Mouse (Mus musculus): ENCODE data around the gene Slc46a3. TPM values are rescaled to one million over a fixed set of nuclear protein-coding genes. Genes with fewer than 3 reads are reported as not detected.
"Not testable (repeated sequence)": the region's sequence is repeated elsewhere in the genome, so short reads cannot be mapped to it uniquely, and the experiment has no call there.

The Slc46a3 gene
- total RNA-seq, 1 experiment, result 4.1 TPM

DNA sequence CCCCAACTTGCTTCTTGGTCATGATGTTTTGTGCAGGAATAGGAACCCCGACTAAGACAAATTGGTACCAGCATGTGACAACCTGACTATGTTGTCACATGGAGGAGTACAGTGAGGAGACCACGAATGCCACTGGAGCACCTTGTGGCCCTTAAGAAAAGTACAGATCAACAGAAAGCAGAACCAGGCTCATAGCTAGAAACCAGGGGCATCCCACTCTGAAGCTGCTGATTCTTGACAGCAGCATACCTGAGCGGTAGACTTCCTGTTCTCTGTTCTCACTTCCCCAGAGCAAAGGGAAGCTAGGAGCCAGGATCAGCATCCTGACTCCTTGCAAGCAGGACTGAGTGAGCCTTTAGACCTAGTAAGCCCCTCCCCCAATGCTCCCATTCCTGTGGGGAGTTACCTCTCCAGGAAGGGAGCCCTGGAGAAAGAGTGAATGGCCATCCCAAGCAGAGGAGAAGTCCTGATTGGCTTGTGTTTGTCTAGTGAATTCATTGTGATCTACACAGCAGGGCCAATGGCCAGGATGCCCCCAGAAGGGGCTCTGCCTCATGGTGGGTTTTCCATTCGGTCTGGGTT is 4.4 kb upstream of the Slc46a3 start:
- no peak overlapping the region for H3K27ac ChIP-seq (ENCODE audit: insufficient read depth, low read depth, low read length, poor library complexity, severe bottlenecking)
- in situ Hi-C loops (cut with MboI; ENCODE audit: low sequenced_read_pairs in 2 of 2, unreplicated experiment in 2 of 2), result no loop called here
- peak overlapping the region in 1 of 2 experiments; percentile 12; a peak in 1 of 4 replicates for H3K4me3 ChIP-seq (ENCODE audit: insufficient read depth in 1 of 2, low read depth in 1 of 2, low read length in 2 of 2, poor library complexity in 1 of 2, severe bottlenecking in 1 of 2)
- no peaks in the 10 kb centered on the region for H3K36me3 ChIP-seq (ENCODE audit: control insufficient read depth, insufficient read depth, low read length, poor library complexity, severe bottlenecking)
- TF ChIP-seq CHD2 (IDR thresholded peaks at IDR 0.05; ENCODE audit: low read depth, low read length) (no peak), HCFC1 (IDR thresholded peaks at IDR 0.05; ENCODE audit: borderline replicate concordance, insufficient read depth, low read length) (no peak), ZNF384 (IDR thresholded peaks at IDR 0.05; ENCODE audit: low read depth, low read length) (no peak), MAFK (IDR thresholded peaks at IDR 0.05; ENCODE audit: insufficient read depth, low read depth, low read length) (no peak), ZC3H11A (IDR thresholded peaks at IDR 0.05; ENCODE audit: borderline replicate concordance, low read depth, low read length) (no peak)
- H3K9me3 ChIP-seq (ENCODE audit: control insufficient read depth, insufficient read depth, low read depth, low read length), result no peaks in the 10 kb centered on the region
- no peak for DNase-seq (ENCODE audit: low read depth, low spot score)
- peaks cover 3 to 26% of the 10 kb centered on the region in 2 experiments; a peak in 2 of 4 replicates for H3K4me1 ChIP-seq (ENCODE audit: control insufficient read depth in 2 of 2, insufficient read depth in 2 of 2, low read length in 2 of 2, poor library complexity in 1 of 2)
- no peak overlapping the region for H3K9ac ChIP-seq (ENCODE audit: insufficient read depth, low read depth, low read length, poor library complexity, severe bottlenecking)

DNA sequence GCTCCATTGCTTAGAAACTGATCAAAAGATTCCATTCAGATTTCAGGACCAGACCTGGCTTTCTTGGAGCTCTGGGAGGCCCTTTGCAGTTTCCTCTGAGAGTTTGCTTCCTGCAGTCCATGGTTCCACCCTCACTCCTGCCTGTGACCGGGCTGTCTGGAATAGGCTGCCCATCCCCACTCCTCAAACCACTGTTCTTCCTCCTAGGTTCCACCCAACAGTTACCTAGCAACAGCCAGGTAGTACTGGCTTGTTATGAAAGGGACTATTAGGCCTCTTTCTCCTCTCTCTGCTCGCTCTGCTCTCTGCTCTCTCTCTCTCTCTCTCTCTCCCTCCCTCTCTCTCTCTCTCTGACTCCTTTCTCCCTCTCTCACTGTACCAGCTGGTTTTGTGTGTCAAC is 3.6 kb upstream of the Slc46a3 start:
- Histone ChIP-seq H3K36me3 (ENCODE audit: control insufficient read depth, insufficient read depth, low read length, poor library complexity, severe bottlenecking) (no peaks in the 10 kb centered on the region), H3K9me3 (ENCODE audit: control insufficient read depth, insufficient read depth, low read depth, low read length) (no peaks in the 10 kb centered on the region), H3K4me3 (ENCODE audit: insufficient read depth in 1 of 2, low read depth in 1 of 2, low read length in 2 of 2, poor library complexity in 1 of 2, severe bottlenecking in 1 of 2) (no peak overlapping the region), H3K9ac (ENCODE audit: insufficient read depth, low read depth, low read length, poor library complexity, severe bottlenecking) (no peak overlapping the region), H3K4me1 (ENCODE audit: control insufficient read depth in 2 of 2, insufficient read depth in 2 of 2, low read length in 2 of 2, poor library complexity in 1 of 2) (peaks cover 3 to 26% of the 10 kb centered on the region in 2 experiments; a peak in 2 of 4 replicates), H3K27ac (ENCODE audit: insufficient read depth, low read depth, low read length, poor library complexity, severe bottlenecking) (no peak overlapping the region)
- no peak for TF ChIP-seq HCFC1 (IDR thresholded peaks at IDR 0.05; ENCODE audit: borderline replicate concordance, insufficient read depth, low read length)
- TF ChIP-seq ZC3H11A (IDR thresholded peaks at IDR 0.05; ENCODE audit: borderline replicate concordance, low read depth, low read length), result no peak
- no peak for TF ChIP-seq MAFK (IDR thresholded peaks at IDR 0.05; ENCODE audit: insufficient read depth, low read depth, low read length)
- TF ChIP-seq CHD2 (IDR thresholded peaks at IDR 0.05; ENCODE audit: low read depth, low read length), result no peak
- no peak for TF ChIP-seq ZNF384 (IDR thresholded peaks at IDR 0.05; ENCODE audit: low read depth, low read length)
- DNase-seq (ENCODE audit: low read depth, low spot score), result no peak
- in situ Hi-C loops (cut with MboI; ENCODE audit: low sequenced_read_pairs in 2 of 2, unreplicated experiment in 2 of 2), result no loop called here

DNA sequence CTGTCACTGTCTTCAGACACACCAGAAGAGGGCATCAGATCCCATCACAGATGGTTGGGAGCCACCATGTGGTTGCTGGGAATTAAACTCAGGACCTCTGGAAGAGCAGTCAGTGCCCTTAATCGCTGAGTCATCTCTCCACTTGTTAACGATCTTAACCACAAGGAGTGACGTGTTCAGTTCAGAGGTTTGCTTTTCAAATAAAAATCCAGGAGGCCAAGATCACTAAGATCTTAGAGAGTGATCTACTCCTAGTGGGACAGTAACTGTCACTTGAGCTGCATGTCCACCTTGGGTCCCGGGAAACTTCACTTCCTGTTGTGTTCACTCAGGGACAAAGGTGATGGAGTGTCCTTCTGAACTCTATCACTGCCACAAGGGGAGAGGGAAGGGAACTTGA is 1.9 kb upstream of the Slc46a3 start:
- H3K4me1 ChIP-seq (ENCODE audit: control insufficient read depth in 2 of 2, insufficient read depth in 2 of 2, low read length in 2 of 2, poor library complexity in 1 of 2), result peaks cover 3 to 36% of the 10 kb centered on the region in 2 experiments; a peak in 2 of 4 replicates
- H3K4me3 ChIP-seq (ENCODE audit: insufficient read depth in 1 of 2, low read depth in 1 of 2, low read length in 2 of 2, poor library complexity in 1 of 2, severe bottlenecking in 1 of 2); DNase-seq (ENCODE audit: low read depth, low spot score); H3K36me3 ChIP-seq (ENCODE audit: control insufficient read depth, insufficient read depth, low read length, poor library complexity, severe bottlenecking); H3K27ac ChIP-seq (ENCODE audit: insufficient read depth, low read depth, low read length, poor library complexity, severe bottlenecking); H3K9ac ChIP-seq (ENCODE audit: insufficient read depth, low read depth, low read length, poor library complexity, severe bottlenecking); in situ Hi-C loops (cut with MboI; ENCODE audit: low sequenced_read_pairs in 2 of 2, unreplicated experiment in 2 of 2); H3K9me3 ChIP-seq (ENCODE audit: control insufficient read depth, insufficient read depth, low read depth, low read length): not testable (repeated sequence)
- TF ChIP-seq MAFK (IDR thresholded peaks at IDR 0.05; ENCODE audit: insufficient read depth, low read depth, low read length), result 0 out of 2 replicates have a peak, but pooled peaks have one; percentile 24

DNA sequence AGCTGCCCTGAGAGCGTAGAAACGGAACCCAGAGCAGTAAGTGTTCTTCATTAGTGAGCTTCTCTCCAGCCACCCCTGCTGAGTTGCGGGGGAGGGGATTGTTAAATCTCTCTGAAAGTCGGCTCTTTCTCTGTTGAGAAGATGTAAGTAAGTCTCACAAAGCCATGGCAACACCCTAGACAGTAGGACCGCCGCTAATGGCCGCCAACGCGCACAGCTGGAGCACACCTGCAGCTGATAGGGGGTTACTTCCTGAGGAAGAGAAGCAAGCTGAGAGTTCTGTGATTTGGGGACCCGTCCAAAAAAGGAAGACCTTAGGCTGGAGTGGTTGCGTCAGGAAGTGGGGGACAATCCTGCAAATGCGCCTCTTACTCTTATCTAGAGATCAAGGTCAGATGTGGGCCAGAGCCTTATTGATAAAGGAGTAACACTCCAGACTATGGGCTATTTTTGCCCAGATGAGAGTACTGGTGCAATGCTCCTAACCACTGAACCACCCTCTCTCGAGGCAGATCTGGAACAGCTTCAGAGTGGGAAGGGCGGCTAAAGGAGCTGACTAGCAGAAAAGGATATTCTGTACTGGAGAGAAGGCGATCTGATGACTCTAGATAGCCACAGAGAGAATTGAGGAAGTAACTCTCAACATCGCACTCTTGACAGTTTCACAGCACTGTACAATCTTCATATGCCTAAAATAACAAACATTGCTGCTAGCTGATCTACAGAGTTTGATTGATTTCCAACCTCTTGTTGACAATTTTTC is 1.0 kb upstream of the Slc46a3 start:
- no peak overlapping the region for H3K27ac ChIP-seq (ENCODE audit: insufficient read depth, low read depth, low read length, poor library complexity, severe bottlenecking)
- H3K9me3 ChIP-seq (ENCODE audit: control insufficient read depth, insufficient read depth, low read depth, low read length), result no peaks in the 10 kb centered on the region
- no peak overlapping the region for H3K9ac ChIP-seq (ENCODE audit: insufficient read depth, low read depth, low read length, poor library complexity, severe bottlenecking)
- TF ChIP-seq HCFC1 (IDR thresholded peaks at IDR 0.05; ENCODE audit: borderline replicate concordance, insufficient read depth, low read length) (no peak), CHD2 (IDR thresholded peaks at IDR 0.05; ENCODE audit: low read depth, low read length) (no peak), ZC3H11A (IDR thresholded peaks at IDR 0.05; ENCODE audit: borderline replicate concordance, low read depth, low read length) (no peak), ZNF384 (IDR thresholded peaks at IDR 0.05; ENCODE audit: low read depth, low read length) (no peak), MAFK (IDR thresholded peaks at IDR 0.05; ENCODE audit: insufficient read depth, low read depth, low read length) (no peak)
- in situ Hi-C loops (cut with MboI; ENCODE audit: low sequenced_read_pairs in 2 of 2, unreplicated experiment in 2 of 2), result no loop called here
- DNase-seq (ENCODE audit: low read depth, low spot score), result no peak
- H3K4me1 ChIP-seq (ENCODE audit: control insufficient read depth in 2 of 2, insufficient read depth in 2 of 2, low read length in 2 of 2, poor library complexity in 1 of 2), result peaks cover 3 to 36% of the 10 kb centered on the region in 2 experiments; a peak in 2 of 4 replicates
- peak overlapping the region in 1 of 2 experiments; percentile 81; a peak in 1 of 4 replicates for H3K4me3 ChIP-seq (ENCODE audit: insufficient read depth in 1 of 2, low read depth in 1 of 2, low read length in 2 of 2, poor library complexity in 1 of 2, severe bottlenecking in 1 of 2)
- H3K36me3 ChIP-seq (ENCODE audit: control insufficient read depth, insufficient read depth, low read length, poor library complexity, severe bottlenecking), result no peaks in the 10 kb centered on the region
